Mouse (Mus musculus): Measurements from ENCODE around the gene Dysf. TPM values are rescaled to one million over a fixed set of nuclear protein-coding genes. Genes with fewer than 3 reads are reported as not detected.
A peak's percentile ranks its signal among the peaks of the same experiment; 100 is the strongest.

Dysf gene
- polyA plus RNA-seq, 2 experiments = 13.2 to 16.5 TPM

- Histone ChIP-seq H3K9ac (ENCODE audit: low read depth, low read length, severe bottlenecking) (no peak overlapping the region), H3K4me2 (replicated peaks; ENCODE audit: low read depth, low read length, severe bottlenecking) (no peak overlapping the region)
- no peak for DNase-seq (ENCODE audit: low spot score)
These were observed 201.5 kb downstream of the Dysf start for GRCm38 (mm10) chr6:84209736-84210434.

GRCm38 (mm10) chr6:84211473-84211872 is 203.1 kb downstream of the Dysf start:
- WGBS = 49% methylated on average over 7 of the region's 7 CpGs
- no peak for DNase-seq (ENCODE audit: low spot score)
- no peak overlapping the region for H3K4me3 ChIP-seq (replicated peaks; ENCODE audit: low read length)
- peak overlapping the region; percentile 33; the same call in 1 of the 2 replicates for H3K27ac ChIP-seq (replicated peaks; ENCODE audit: low read depth, low read length)
- no peak overlapping the region for H3K4me2 ChIP-seq (replicated peaks; ENCODE audit: low read depth, low read length, severe bottlenecking)
- no peak for ATAC-seq (ENCODE audit: low FRiP score, low read depth)
- H3K4me1 ChIP-seq (ENCODE audit: control insufficient read depth, insufficient read depth, low read length) = peaks cover 15% of the 10 kb centered on the region
- H3K36me3 ChIP-seq (ENCODE audit: control insufficient read depth, insufficient read depth, low read length) = no peaks in the 10 kb centered on the region
- H3K27me3 ChIP-seq (ENCODE audit: control insufficient read depth, insufficient read depth, low read length) = no peaks in the 10 kb centered on the region
- H3K9ac ChIP-seq (ENCODE audit: low read depth, low read length, severe bottlenecking) = no peak overlapping the region
- H3K9me3 ChIP-seq (ENCODE audit: control insufficient read depth, low read length) = no peaks in the 10 kb centered on the region
- no peak for TF ChIP-seq POLR2A (IDR thresholded peaks at IDR 0.05; ENCODE audit: borderline replicate concordance, extremely low read depth, insufficient read depth, insufficient read length)

More at GRCm38 (mm10) chr6:84209736-84210434, 201.5 kb downstream of the Dysf start:
- no peak for ATAC-seq (ENCODE audit: low FRiP score, low read depth)
- Histone ChIP-seq H3K4me3 (replicated peaks; ENCODE audit: low read length) (no peak overlapping the region), H3K27ac (replicated peaks; ENCODE audit: low read depth, low read length) (no peak overlapping the region), H3K9me3 (ENCODE audit: control insufficient read depth, low read length) (no peaks in the 10 kb centered on the region), H3K4me1 (ENCODE audit: control insufficient read depth, insufficient read depth, low read length) (peaks cover 15% of the 10 kb centered on the region), H3K27me3 (ENCODE audit: control insufficient read depth, insufficient read depth, low read length) (no peaks in the 10 kb centered on the region), H3K36me3 (ENCODE audit: control insufficient read depth, insufficient read depth, low read length) (no peaks in the 10 kb centered on the region)
- no peak for TF ChIP-seq POLR2A (IDR thresholded peaks at IDR 0.05; ENCODE audit: borderline replicate concordance, extremely low read depth, insufficient read depth, insufficient read length)
- WGBS = 51% methylated on average over 13 of the region's 13 CpGs

DNA sequence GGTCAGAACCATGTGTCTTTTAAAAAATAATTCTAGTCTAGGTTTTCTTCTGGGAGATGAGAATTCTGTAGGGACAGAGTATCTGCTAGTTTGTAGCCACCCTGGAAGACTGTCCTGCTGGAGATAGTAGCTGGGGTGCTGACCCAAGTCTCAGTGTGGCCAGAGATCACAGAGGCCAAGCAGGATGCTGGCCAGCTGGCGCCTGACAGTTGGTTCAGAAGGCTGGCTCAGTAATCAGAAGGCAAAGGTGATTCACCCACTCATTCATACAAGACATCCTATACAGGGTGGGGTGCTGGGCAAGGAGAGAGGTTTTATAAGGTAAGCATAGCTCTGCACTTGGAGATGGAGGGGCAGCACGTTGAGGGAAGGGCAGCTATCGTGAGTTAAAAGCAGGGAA is 204.7 kb downstream of the Dysf start:
- DNase-seq (ENCODE audit: low spot score) (no peak), ATAC-seq (ENCODE audit: low FRiP score, low read depth) (no peak)
- H3K4me2 ChIP-seq (replicated peaks; ENCODE audit: low read depth, low read length, severe bottlenecking) = no peak overlapping the region
- H3K4me3 ChIP-seq (replicated peaks; ENCODE audit: low read length) = no peak overlapping the region
- TF ChIP-seq POLR2A (IDR thresholded peaks at IDR 0.05; ENCODE audit: borderline replicate concordance, extremely low read depth, insufficient read depth, insufficient read length) = no peak
- H3K36me3 ChIP-seq (ENCODE audit: control insufficient read depth, insufficient read depth, low read length) = no peaks in the 10 kb centered on the region
- H3K9ac ChIP-seq (ENCODE audit: low read depth, low read length, severe bottlenecking) = no peak overlapping the region
- peaks cover 20% of the 10 kb centered on the region for H3K4me1 ChIP-seq (ENCODE audit: control insufficient read depth, insufficient read depth, low read length)
- no peaks in the 10 kb centered on the region for H3K9me3 ChIP-seq (ENCODE audit: control insufficient read depth, low read length)
- no peak overlapping the region for H3K27ac ChIP-seq (replicated peaks; ENCODE audit: low read depth, low read length)
- WGBS = 67% methylated on average over 3 of the region's 3 CpGs
- no peaks in the 10 kb centered on the region for H3K27me3 ChIP-seq (ENCODE audit: control insufficient read depth, insufficient read depth, low read length)

- Histone ChIP-seq H3K27me3 (ENCODE audit: control insufficient read depth, insufficient read depth, low read length) (no peaks in the 10 kb centered on the region), H3K4me1 (ENCODE audit: control insufficient read depth, insufficient read depth, low read length) (peaks cover 19% of the 10 kb centered on the region), H3K36me3 (ENCODE audit: control insufficient read depth, insufficient read depth, low read length) (no peaks in the 10 kb centered on the region), H3K27ac (replicated peaks; ENCODE audit: low read depth, low read length) (no peak overlapping the region), H3K9me3 (ENCODE audit: control insufficient read depth, low read length) (no peaks in the 10 kb centered on the region), H3K4me3 (replicated peaks; ENCODE audit: low read length) (no peak overlapping the region), H3K4me2 (replicated peaks; ENCODE audit: low read depth, low read length, severe bottlenecking) (no peak overlapping the region), H3K9ac (ENCODE audit: low read depth, low read length, severe bottlenecking) (no peak overlapping the region)
- no peak for ATAC-seq (ENCODE audit: low FRiP score, low read depth)
- DNase-seq (ENCODE audit: low spot score) = no peak
- TF ChIP-seq POLR2A (IDR thresholded peaks at IDR 0.05; ENCODE audit: borderline replicate concordance, extremely low read depth, insufficient read depth, insufficient read length) = no peak
- WGBS = 0% methylated on average over 1 of the region's 1 CpGs
These were observed 209.0 kb downstream of the Dysf start for GRCm38 (mm10) chr6:84217216-84217933.

- Histone ChIP-seq H3K4me1 (ENCODE audit: control insufficient read depth, insufficient read depth, low read length) (peaks cover 19% of the 10 kb centered on the region), H3K27ac (replicated peaks; ENCODE audit: low read depth, low read length) (peak overlapping the region; percentile 63), H3K9ac (ENCODE audit: low read depth, low read length, severe bottlenecking) (peak overlapping the region; percentile 16; the same call in 1 of the 2 replicates), H3K27me3 (ENCODE audit: control insufficient read depth, insufficient read depth, low read length) (no peaks in the 10 kb centered on the region), H3K4me3 (replicated peaks; ENCODE audit: low read length) (no peak overlapping the region), H3K4me2 (replicated peaks; ENCODE audit: low read depth, low read length, severe bottlenecking) (no peak overlapping the region), H3K9me3 (ENCODE audit: control insufficient read depth, low read length) (no peaks in the 10 kb centered on the region), H3K36me3 (ENCODE audit: control insufficient read depth, insufficient read depth, low read length) (no peaks in the 10 kb centered on the region)
- DNase-seq (ENCODE audit: low spot score) (peak; percentile 37), ATAC-seq (ENCODE audit: low FRiP score, low read depth) (peak; percentile 62; the same call in 1 of the 2 replicates)
- TF ChIP-seq POLR2A (IDR thresholded peaks at IDR 0.05; ENCODE audit: borderline replicate concordance, extremely low read depth, insufficient read depth, insufficient read length) = no peak
- WGBS = 26% methylated on average over 11 of the region's 11 CpGs
These were observed 210.7 kb downstream of the Dysf start for GRCm38 (mm10) chr6:84219119-84219518.
